Mouse (Mus musculus) liver, embryonic 11.5 days (tissue): ENCODE measurements around the gene Fbxo34. TPM values are rescaled to one million over a fixed set of nuclear protein-coding genes. Genes with fewer than 3 reads are reported as not detected.

Source experiments
- ATAC-seq: fragments of 200-750 bp; cut with Nextera tagmentation; replicated peaks from 2 replicates; pipeline ENCODE4 v1.8.0; 2017; ENCODE audit warnings: moderate number of reproducible peaks, mild to moderate bottlenecking, moderate TSS enrichment, moderate library complexity; ENCODE audit not compliant: low FRiP score
- DNase-seq: peaks from one replicate; pipeline ENCODE4 v3.0.0-alpha.2; 2017; ENCODE audit warnings: low spot score
- H3K27ac ChIP-seq: fragments of 300-500 bp; sonication (generic); 2 replicates; pipeline ENCODE4 v1.5.1; 2014; ENCODE audit warnings: mild to moderate bottlenecking, low read depth, low read length, control low read depth
- H3K27me3 ChIP-seq: fragments of 300-500 bp; sonication (generic); replicated peaks from 2 replicates; pipeline ENCODE4 v1.6.1; 2014; ENCODE audit warnings: low read length, mixed read lengths; ENCODE audit not compliant: control insufficient read depth, insufficient read depth
- H3K36me3 ChIP-seq: fragments of 300-500 bp; sonication (generic); 2 replicates; pipeline ENCODE4 v1.6.1; 2014; ENCODE audit warnings: mild to moderate bottlenecking, low read length, moderate library complexity, mixed read lengths; ENCODE audit not compliant: control insufficient read depth, insufficient read depth
- H3K4me1 ChIP-seq: fragments of 300-500 bp; sonication (generic); replicated peaks from 2 replicates; pipeline ENCODE4 v1.6.1; 2014; ENCODE audit warnings: low read length, mixed read lengths; ENCODE audit not compliant: control insufficient read depth, insufficient read depth
- H3K4me2 ChIP-seq: fragments of 300-500 bp; sonication (generic); 2 replicates; pipeline ENCODE4 v1.6.1; 2014; ENCODE audit warnings: mild to moderate bottlenecking, control low read depth, moderate library complexity
- H3K4me3 ChIP-seq: fragments of 300-500 bp; sonication (generic); 2 replicates; pipeline ENCODE4 v1.5.1; 2014; ENCODE audit warnings: low read depth, low read length, control low read depth
- H3K9ac ChIP-seq: fragments of 300-500 bp; sonication (generic); 2 replicates; pipeline ENCODE4 v1.6.1; 2014; ENCODE audit warnings: low read depth, low read length, control low read depth
- H3K9me3 ChIP-seq: fragments of 300-500 bp; sonication (generic); 2 replicates; pipeline ENCODE4 v1.6.1; 2016; ENCODE audit warnings: low read length, inconsistent platforms, mixed read lengths; ENCODE audit not compliant: control insufficient read depth
- WGBS: fragments of 180-500 bp; shearing (Covaris S2); extraction: QIAGEN DNeasy Blood & Tissue Kit; methylation state at CpG from one replicate; pipeline ENCODE4 v1.1.7; 2014; 5-methylcytosine and 5-hydroxymethylcytosine counted together
- polyA plus RNA-seq: library from polyadenylated mRNA; unstranded; fragments of >200 nt; fragmentation: Nextera tagmentation; extraction: Ambion mirVana; gene quantifications from 2 replicates; pipeline ENCODE4 v1.2.1, GENCODE M21; 2014

Gene Fbxo34
- polyA plus RNA-seq, 1 experiment from 2014 or later = 27.8 TPM

DNA sequence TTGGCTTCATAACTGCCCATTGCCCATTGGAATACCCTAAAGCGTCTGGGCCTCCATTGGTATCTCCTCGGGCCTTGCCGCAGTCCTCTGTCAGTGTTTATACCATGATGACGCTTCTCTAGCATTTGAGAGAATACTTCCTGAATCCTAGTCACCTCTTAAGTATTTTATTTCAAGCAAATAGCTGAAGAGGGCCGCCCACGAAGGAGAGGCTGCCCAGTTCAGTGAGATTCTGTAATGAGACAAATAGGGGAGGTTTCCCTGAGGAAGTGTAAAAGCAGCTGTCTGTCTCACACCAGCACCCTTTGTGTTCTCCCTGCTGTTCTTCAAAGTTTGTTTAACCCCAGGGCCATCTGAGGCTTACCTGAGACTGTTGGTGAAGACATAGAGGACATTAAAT, 66.5 kb downstream of the Fbxo34 start:
- no peak overlapping the region for H3K4me2 ChIP-seq
- no peaks in the 10 kb centered on the region for H3K36me3 ChIP-seq
- no peaks in the 10 kb centered on the region for H3K9me3 ChIP-seq
- H3K27me3 ChIP-seq = no peaks in the 10 kb centered on the region
- no peak for ATAC-seq
- 79% methylated on average over 6 of the region's 6 CpGs for WGBS
- H3K27ac ChIP-seq = no peak overlapping the region
- H3K4me3 ChIP-seq = no peak overlapping the region
- H3K9ac ChIP-seq = no peak overlapping the region
- DNase-seq = no peak
- peaks cover 40% of the 10 kb centered on the region for H3K4me1 ChIP-seq

DNA sequence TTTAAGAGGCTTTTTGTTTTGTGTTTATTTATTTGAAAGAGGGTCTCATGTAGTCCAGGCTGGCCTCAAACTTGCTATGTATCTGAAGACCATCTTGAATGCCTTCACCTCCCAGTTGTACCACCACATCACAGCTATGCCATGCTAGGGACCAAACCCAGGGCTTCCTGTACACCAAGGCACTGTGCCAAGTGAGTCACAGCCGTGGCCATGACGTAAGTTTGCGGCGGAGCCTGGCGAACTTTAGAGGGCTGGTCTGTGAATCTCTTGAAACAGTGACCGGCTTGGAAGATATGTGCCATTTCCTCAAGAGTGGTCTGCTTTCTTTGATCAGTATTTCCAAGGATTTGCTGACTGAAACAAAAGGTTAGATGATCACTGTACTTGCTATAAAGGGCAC, 68.4 kb downstream of the Fbxo34 start:
- Histone ChIP-seq H3K9me3 (no peaks in the 10 kb centered on the region), H3K9ac (no peak overlapping the region), H3K4me1 (peaks cover 42% of the 10 kb centered on the region), H3K36me3 (no peaks in the 10 kb centered on the region), H3K4me3 (no peak overlapping the region), H3K27me3 (no peaks in the 10 kb centered on the region), H3K4me2 (no peak overlapping the region), H3K27ac (no peak overlapping the region)
- WGBS = 92% methylated on average over 6 of the region's 6 CpGs
- ATAC-seq (no peak), DNase-seq (no peak)

DNA sequence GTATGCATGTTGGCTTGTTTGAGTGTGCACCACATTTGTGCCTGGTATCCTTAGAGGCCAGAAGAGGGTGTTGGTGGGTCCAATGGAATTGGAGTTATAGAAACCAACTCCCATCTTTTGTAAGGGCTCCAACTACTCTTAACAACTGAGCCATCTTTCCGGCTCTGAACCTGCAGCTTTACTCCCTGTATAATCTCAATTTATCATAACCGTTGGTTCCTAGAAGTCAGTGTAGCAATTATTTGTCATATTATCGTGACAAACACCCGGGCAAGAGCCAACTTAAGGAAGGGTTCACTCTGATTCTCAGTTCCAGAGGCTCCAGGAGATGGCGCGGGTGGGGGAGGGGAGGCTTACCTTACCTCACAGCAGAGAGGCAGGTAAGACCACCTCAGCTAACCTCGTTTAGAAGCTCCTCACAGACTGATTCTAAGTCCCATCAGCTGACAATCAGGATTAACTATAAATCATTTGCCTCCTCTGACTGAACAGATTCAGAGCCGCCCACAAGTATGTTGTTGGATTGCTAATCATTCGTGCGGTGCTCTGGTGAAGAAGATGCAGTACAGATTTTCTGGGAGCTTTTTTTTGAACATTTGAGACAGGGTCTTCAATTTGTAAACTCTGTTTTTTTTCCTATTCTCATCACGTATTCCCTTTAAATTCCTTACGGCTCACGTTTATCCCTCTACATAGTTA, 70.7 kb downstream of the Fbxo34 start:
- ATAC-seq (no peak), DNase-seq (no peak)
- Histone ChIP-seq H3K27ac (peak overlapping the region; percentile 91; the same call in 1 of the 2 replicates), H3K9ac (no peak overlapping the region), H3K9me3 (no peaks in the 10 kb centered on the region), H3K4me1 (peaks cover 41% of the 10 kb centered on the region), H3K36me3 (no peaks in the 10 kb centered on the region), H3K27me3 (no peaks in the 10 kb centered on the region), H3K4me2 (no peak overlapping the region), H3K4me3 (no peak overlapping the region)
- WGBS = 75% methylated on average over 13 of the region's 13 CpGs

DNA sequence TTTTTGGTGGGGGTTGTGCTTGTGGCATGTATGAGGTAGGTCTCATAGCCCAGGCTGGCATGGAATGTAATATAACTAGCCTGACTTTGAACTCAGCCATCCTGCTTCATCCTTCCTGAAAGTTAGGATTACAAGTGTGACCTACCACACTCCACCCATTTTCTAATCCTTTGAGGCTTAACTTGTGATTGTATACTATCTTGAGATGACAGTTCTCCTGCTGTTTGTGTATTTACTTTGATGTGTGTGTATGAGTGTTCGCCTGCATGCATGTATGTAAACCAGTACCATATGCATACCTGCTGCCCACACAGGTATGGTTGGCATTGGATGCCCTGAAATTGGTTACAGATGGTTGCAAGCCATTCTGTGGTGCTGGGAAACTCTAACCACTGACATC, 71.4 kb downstream of the Fbxo34 start:
- Histone ChIP-seq H3K9ac (no peak overlapping the region), H3K9me3 (no peaks in the 10 kb centered on the region), H3K27ac (peak overlapping the region; percentile 91), H3K4me3 (no peak overlapping the region), H3K4me2 (peak overlapping the region; percentile 50), H3K27me3 (no peaks in the 10 kb centered on the region), H3K36me3 (no peaks in the 10 kb centered on the region), H3K4me1 (peaks cover 40% of the 10 kb centered on the region)
- ATAC-seq (no peak), DNase-seq (no peak)
- 65% methylated on average over 1 of the region's 1 CpGs for WGBS

DNA sequence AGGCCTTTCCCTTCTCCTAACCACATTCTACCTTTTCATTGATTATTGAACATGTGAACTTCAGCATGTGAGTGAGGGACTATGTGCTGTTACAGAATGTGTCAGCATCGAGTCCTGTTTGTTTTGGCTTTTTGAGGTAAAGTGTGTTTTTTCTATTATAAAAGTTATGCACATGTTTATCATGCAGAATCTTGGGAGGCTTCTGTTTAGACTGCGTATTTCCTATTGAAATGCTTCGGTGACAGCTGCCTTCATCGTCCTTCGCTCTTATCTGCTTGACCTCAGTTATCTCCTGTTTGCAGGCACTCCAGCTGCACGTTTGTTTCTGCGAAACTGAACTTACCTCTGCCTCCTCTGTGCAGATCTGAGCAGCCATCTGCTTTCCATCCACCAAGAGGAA, 72.1 kb downstream of the Fbxo34 start:
- H3K27ac ChIP-seq = peak overlapping the region; percentile 91
- H3K9me3 ChIP-seq = no peaks in the 10 kb centered on the region
- H3K9ac ChIP-seq = 0 out of 2 replicates have a peak overlapping the region, but pooled peaks have one; percentile 35
- ATAC-seq (peak; percentile 98), DNase-seq (no peak)
- WGBS = 13% methylated on average over 7 of the region's 7 CpGs
- no peaks in the 10 kb centered on the region for H3K36me3 ChIP-seq
- peaks cover 47% of the 10 kb centered on the region for H3K4me1 ChIP-seq
- peak overlapping the region; percentile 50 for H3K4me2 ChIP-seq
- H3K27me3 ChIP-seq = no peaks in the 10 kb centered on the region
- no peak overlapping the region for H3K4me3 ChIP-seq

DNA sequence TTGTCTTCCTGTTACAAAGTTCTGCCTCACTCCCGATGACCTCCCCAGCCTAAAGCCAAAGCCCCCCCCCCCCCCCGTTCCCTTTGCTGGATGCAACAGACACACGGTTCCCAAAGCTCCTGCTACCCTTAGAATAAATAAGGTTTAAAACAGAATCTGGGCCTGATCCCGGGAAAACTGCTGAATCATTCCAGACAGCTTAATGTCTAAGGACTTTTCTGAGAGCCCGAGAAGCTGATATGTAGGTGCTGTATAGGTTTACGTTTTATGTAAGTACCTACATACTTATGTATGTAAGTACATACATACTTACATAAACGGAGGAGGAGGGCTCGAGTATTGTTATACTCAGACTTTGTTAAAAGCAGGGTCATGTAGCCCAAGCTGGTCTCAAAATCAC, 75.2 kb downstream of the Fbxo34 start:
- Histone ChIP-seq H3K9ac (no peak overlapping the region), H3K9me3 (no peaks in the 10 kb centered on the region), H3K4me3 (no peak overlapping the region), H3K4me2 (no peak overlapping the region), H3K27me3 (no peaks in the 10 kb centered on the region), H3K36me3 (no peaks in the 10 kb centered on the region), H3K4me1 (peaks cover 51% of the 10 kb centered on the region), H3K27ac (no peak overlapping the region)
- ATAC-seq = no peak
- 70% methylated on average over 8 of the region's 8 CpGs for WGBS
- DNase-seq = no peak

DNA sequence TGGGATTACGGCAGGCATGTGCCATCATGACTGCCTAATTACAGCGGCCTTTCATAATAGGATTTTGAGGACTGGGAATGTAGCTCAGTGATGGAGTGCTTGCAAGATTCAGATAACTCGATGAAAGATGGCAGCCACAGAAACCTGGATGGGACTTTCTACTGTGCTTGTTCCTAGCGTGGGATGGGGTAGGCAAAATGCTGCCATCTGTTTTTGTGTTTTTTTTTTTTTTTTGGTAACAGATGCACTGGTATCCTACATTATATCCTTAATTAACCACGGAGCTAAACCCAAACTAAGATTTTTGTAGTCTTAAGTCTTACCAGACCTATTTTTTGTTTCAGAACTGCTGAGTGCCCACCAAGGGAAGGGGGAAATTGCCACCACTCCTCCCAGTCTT, 75.6 kb downstream of the Fbxo34 start:
- H3K36me3 ChIP-seq = no peaks in the 10 kb centered on the region
- no peaks in the 10 kb centered on the region for H3K9me3 ChIP-seq
- 83% methylated on average over 5 of the region's 5 CpGs for WGBS
- H3K27ac ChIP-seq = no peak overlapping the region
- H3K27me3 ChIP-seq = no peaks in the 10 kb centered on the region
- no peak overlapping the region for H3K4me2 ChIP-seq
- H3K4me3 ChIP-seq = no peak overlapping the region
- no peak overlapping the region for H3K9ac ChIP-seq
- ATAC-seq = no peak
- no peak for DNase-seq
- H3K4me1 ChIP-seq = peaks cover 46% of the 10 kb centered on the region

DNA sequence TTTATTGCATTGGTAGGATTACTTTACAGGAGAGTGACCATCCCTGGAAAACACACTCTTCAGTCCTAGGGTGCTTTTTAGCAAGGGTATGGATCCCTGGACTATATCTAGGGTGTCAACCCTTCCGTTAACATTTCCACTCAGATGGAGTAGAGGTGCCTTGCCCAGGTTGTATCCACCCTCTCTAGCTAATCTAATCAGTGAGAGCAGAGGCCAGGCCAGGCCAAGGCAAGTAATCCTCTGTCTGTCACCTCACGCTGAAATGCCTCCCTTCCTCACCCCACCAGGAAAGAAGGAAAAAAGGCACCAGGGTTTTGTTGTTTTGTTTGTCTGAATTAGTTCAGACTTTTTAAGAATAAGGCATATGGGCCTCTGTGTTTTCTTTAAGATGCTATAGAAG, 77.6 kb downstream of the Fbxo34 start:
- H3K4me2 ChIP-seq = peak overlapping the region; percentile 30
- peaks cover 38% of the 10 kb centered on the region for H3K4me1 ChIP-seq
- no peaks in the 10 kb centered on the region for H3K27me3 ChIP-seq
- no peaks in the 10 kb centered on the region for H3K9me3 ChIP-seq
- ATAC-seq (peak; percentile 87), DNase-seq (no peak)
- H3K4me3 ChIP-seq = no peak overlapping the region
- H3K36me3 ChIP-seq = peaks cover 2% of the 10 kb centered on the region; the same call in 1 of the 2 replicates
- H3K9ac ChIP-seq = no peak overlapping the region
- 34% methylated on average over 2 of the region's 2 CpGs for WGBS
- peak overlapping the region; percentile 64 for H3K27ac ChIP-seq

DNA sequence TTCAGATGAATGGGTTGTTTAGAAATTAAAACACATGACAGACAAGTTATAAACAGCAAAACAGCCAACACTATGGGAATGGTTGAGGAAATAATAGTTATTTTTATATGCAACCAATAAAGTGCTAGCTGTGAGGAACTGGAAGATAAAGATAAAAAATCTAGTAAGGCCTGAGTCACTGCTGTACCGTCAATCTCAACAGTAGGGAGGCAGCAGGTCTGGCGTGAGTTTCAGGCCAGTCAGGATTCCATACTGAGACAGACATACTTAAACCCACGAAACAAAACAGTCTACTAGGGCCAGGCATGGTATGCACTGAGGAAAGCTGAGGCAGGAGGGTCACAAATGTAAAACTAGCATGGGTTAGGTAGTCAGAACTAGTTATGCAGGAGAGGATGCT, 78.1 kb downstream of the Fbxo34 start:
- no peak for ATAC-seq
- H3K4me1 ChIP-seq = peaks cover 42% of the 10 kb centered on the region
- H3K27me3 ChIP-seq = no peaks in the 10 kb centered on the region
- 53% methylated on average over 3 of the region's 3 CpGs for WGBS
- H3K36me3 ChIP-seq = peaks cover 2% of the 10 kb centered on the region; the same call in 1 of the 2 replicates
- peak overlapping the region; percentile 21; the same call in 1 of the 2 replicates for H3K9ac ChIP-seq
- no peaks in the 10 kb centered on the region for H3K9me3 ChIP-seq
- DNase-seq = no peak
- H3K27ac ChIP-seq = peak overlapping the region; percentile 57
- peak overlapping the region; percentile 30; the same call in 1 of the 2 replicates for H3K4me2 ChIP-seq
- no peak overlapping the region for H3K4me3 ChIP-seq
